In the genomic region with DNA sequence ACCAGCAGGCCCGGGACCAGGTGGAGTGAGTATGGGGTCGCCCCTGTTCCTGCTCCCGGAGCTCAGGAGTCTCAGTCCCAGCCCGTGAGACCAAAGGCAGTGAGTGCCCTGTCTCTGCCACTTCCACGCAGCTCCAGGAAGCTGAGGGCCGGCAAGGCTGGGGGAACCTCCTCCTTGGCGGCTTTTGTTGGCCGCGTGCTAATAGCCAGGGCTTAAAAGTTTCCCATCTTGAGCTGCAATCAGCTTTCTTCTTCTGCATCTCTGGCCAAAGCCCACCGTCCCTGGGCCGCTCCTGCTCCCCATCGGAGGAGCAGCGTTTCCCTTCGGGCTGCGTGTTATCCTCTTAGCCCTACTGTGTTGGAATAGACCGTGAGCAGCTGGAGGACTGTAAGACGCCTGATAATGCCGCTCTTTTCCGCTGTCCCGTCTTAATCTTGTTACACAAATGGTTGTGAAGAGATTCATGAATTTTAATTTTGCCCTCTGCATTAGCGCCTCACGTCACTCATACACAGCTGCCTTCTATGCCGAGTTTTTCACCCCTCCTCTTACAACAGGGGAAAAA, we compare ENCODE assay signal across 9 mouse cellular contexts.
A peak's percentile ranks its signal among the peaks of the same experiment; 100 is the strongest.
DNase-seq lines count a peak whose midpoint lies in the region; ATAC-seq and TF ChIP-seq lines count a peak whose summit lies in the region.
"Had no signal": no experiment of that assay in that cellular context is flagged by ENCODE, and none has a peak within 500 bp of the region (broad histone marks: within the 10 kb centered on the region; RNA-seq: fewer than 3 reads in every experiment).

No protein-coding gene starts in this region.

- peaks cover 3% of the 10 kb centered on the region; the same call in 1 of the 2 replicates for H3K4me1 ChIP-seq in heart, adult 2 months (ENCODE audit: control insufficient read depth, insufficient read depth, low read length)
- peaks cover 12% of the 10 kb centered on the region; the same call in 1 of the 2 replicates for H3K4me1 ChIP-seq in heart, embryonic 12.5 days (replicated peaks)
- H3K4me1 ChIP-seq in limb, embryonic 15.5 days, result peaks cover 10% of the 10 kb centered on the region

- peak; percentile 6 to 30 for DNase-seq in heart, adult 2 months
- no peak for DNase-seq in heart, postnatal 25 days (ENCODE audit: low spot score)
- DNase-seq in Muller cell, postnatal 12 days (ENCODE audit: inconsistent ontology term), result peak; percentile 74
- no peak for DNase-seq in ovary, postnatal 14 days (ENCODE audit: low spot score)
- no peak for DNase-seq in urinary bladder, postnatal 4 days (ENCODE audit: low spot score in 2 of 2)
- DNase-seq: thymus, adult 2 months had no signal

- H3K9ac ChIP-seq in heart, adult 2 months (ENCODE audit: low read depth, low read length), result peak overlapping the region; percentile 5; the same call in 1 of the 2 replicates
- 0 out of 2 replicates have a peak overlapping the region, but pooled peaks have one; percentile 13 for H3K9ac ChIP-seq in heart, embryonic 12.5 days
- no peak overlapping the region for H3K9ac ChIP-seq in limb, embryonic 15.5 days

- no peaks in the 10 kb centered on the region for H3K36me3 ChIP-seq in heart, adult 2 months (ENCODE audit: control insufficient read depth, insufficient read depth, low read length)
- H3K36me3 ChIP-seq in heart, embryonic 12.5 days, result no peaks in the 10 kb centered on the region
- no peaks in the 10 kb centered on the region for H3K36me3 ChIP-seq in limb, embryonic 15.5 days

- H3K9me3 ChIP-seq in heart, embryonic 12.5 days (replicated peaks), result no peaks in the 10 kb centered on the region
- H3K9me3 ChIP-seq in limb, embryonic 15.5 days, result no peaks in the 10 kb centered on the region

- TF ChIP-seq EP300 in heart, adult 2 months (IDR thresholded peaks at IDR 0.05; ENCODE audit: insufficient read depth, low read depth, low read length), result no peak

- no peak overlapping the region for H3K27ac ChIP-seq in heart, adult 2 months
- no peak overlapping the region for H3K27ac ChIP-seq in heart, embryonic 12.5 days (ENCODE audit: poor library complexity, severe bottlenecking)
- no peak overlapping the region for H3K27ac ChIP-seq in limb, embryonic 15.5 days

- TF ChIP-seq CTCF in heart, adult 2 months (IDR thresholded peaks at IDR 0.05), result no peak

- ATAC-seq in heart, embryonic 12.5 days (ENCODE audit: insufficient number of reproducible peaks, low FRiP score), result no peak
- no peak for ATAC-seq in limb, embryonic 15.5 days (ENCODE audit: insufficient number of reproducible peaks, low FRiP score, low TSS enrichment, low read depth)
- ATAC-seq in cerebellum, adult (ENCODE audit: insufficient number of reproducible peaks, low FRiP score, low TSS enrichment), result no peak

- H3K4me3 ChIP-seq in heart, adult 2 months, result peak overlapping the region; percentile 36
- H3K4me3 ChIP-seq in heart, embryonic 12.5 days, result peak overlapping the region; percentile 34
- H3K4me3 ChIP-seq in limb, embryonic 15.5 days, result 0 out of 2 replicates have a peak overlapping the region, but pooled peaks have one; percentile 9

- 4% methylated on average over 23 of the region's 23 CpGs for WGBS in heart, adult 2 months
- 1% methylated on average over 23 of the region's 23 CpGs for WGBS in heart, embryonic 12.5 days
- 2% methylated on average over 23 of the region's 23 CpGs for whole genome bisulfite sequencing in limb, embryonic 15.5 days

- no peaks in the 10 kb centered on the region for H3K79me2 ChIP-seq in heart, adult 2 months (replicated peaks; ENCODE audit: control insufficient read depth, insufficient read depth, low read length)

- no peak for TF ChIP-seq POLR2A in heart, adult 2 months (IDR thresholded peaks at IDR 0.05; ENCODE audit: insufficient read depth, low read depth, low read length)

- peak overlapping the region; percentile 66 for H3K4me2 ChIP-seq in heart, embryonic 12.5 days
- peak overlapping the region; percentile 30 for H3K4me2 ChIP-seq in limb, embryonic 15.5 days

- intact Hi-C loops in heart, adult 2 months (cut with DNase I), result no loop called here
- intact Hi-C loops in heart, postnatal 25 days (cut with DNase I), result no loop called here

- H3K27me3 ChIP-seq in heart, adult 2 months (ENCODE audit: control insufficient read depth, insufficient read depth, low read length), result peaks cover 10% of the 10 kb centered on the region
- H3K27me3 ChIP-seq in heart, embryonic 12.5 days (replicated peaks), result peaks cover 62% of the 10 kb centered on the region
- peaks cover 79% of the 10 kb centered on the region for H3K27me3 ChIP-seq in limb, embryonic 15.5 days

Comparison
In these comparisons a context has a peak if more than half of its experiments do, and no peak if none do; other contexts are left out.
1. DNase-seq: peak in heart, adult 2 months (2 of 2) and Muller cell, postnatal 12 days (single experiment); none in heart, postnatal 25 days (single experiment), ovary, postnatal 14 days (single experiment) and urinary bladder, postnatal 4 days (0 of 2).
2. Peak in every context shown above with its lines, with median percentiles within 50 percentile points of each other: H3K4me3 ChIP-seq.